Mouse (Mus musculus) midbrain, embryonic 14.5 days (tissue): ENCODE data around the gene Kcnip3. TPM values are rescaled to one million over a fixed set of nuclear protein-coding genes. Genes with fewer than 3 reads are reported as not detected.

Source experiments
- ATAC-seq: fragments of 200-750 bp; cut with Nextera tagmentation; 2 replicates; pipeline ENCODE4 v1.8.0; 2017; ENCODE audit warnings: moderate number of reproducible peaks, moderate library complexity; ENCODE audit not compliant: low FRiP score, low TSS enrichment
- DNase-seq: peaks from one replicate; pipeline ENCODE4 v3.0.0-alpha.2; 2015
- H3K27ac ChIP-seq: fragments of 300-500 bp; sonication (generic); replicated peaks from 2 replicates; pipeline ENCODE4 v1.5.1; 2014; ENCODE audit warnings: mild to moderate bottlenecking, low read depth, low read length, moderate library complexity
- H3K27me3 ChIP-seq: fragments of 300-500 bp; sonication (generic); 2 replicates; pipeline ENCODE4 v1.6.1; 2014; ENCODE audit warnings: low read length, control low read depth, mixed read lengths; ENCODE audit not compliant: control insufficient read depth, insufficient read depth
- H3K36me3 ChIP-seq: fragments of 300-500 bp; sonication (generic); 2 replicates; pipeline ENCODE4 v1.6.1; 2014; ENCODE audit warnings: low read length, control low read depth; ENCODE audit not compliant: control insufficient read depth, insufficient read depth
- H3K4me1 ChIP-seq: fragments of 300-500 bp; sonication (generic); 2 replicates; pipeline ENCODE4 v1.6.1; 2014; ENCODE audit warnings: mild to moderate bottlenecking, antibody characterized with exemption, low read length, control low read depth; ENCODE audit not compliant: control insufficient read depth, insufficient read depth
- H3K4me2 ChIP-seq: fragments of 300-500 bp; sonication (generic); 2 replicates; pipeline ENCODE4 v1.6.1; 2014; ENCODE audit warnings: mild to moderate bottlenecking, low read length, moderate library complexity
- H3K4me3 ChIP-seq: fragments of 300-500 bp; sonication (generic); replicated peaks from 2 replicates; pipeline ENCODE4 v1.5.1; 2014; ENCODE audit warnings: low read depth, low read length
- H3K9ac ChIP-seq: fragments of 300-500 bp; sonication (generic); replicated peaks from 2 replicates; pipeline ENCODE4 v1.6.1; 2014; ENCODE audit warnings: mild to moderate bottlenecking, low read length, moderate library complexity
- H3K9me3 ChIP-seq: fragments of 300-500 bp; sonication (generic); 2 replicates; pipeline ENCODE4 v1.6.1; 2016; ENCODE audit warnings: low read length, control low read depth, mixed read lengths; ENCODE audit not compliant: control insufficient read depth
- WGBS: fragments of 180-500 bp; shearing (Covaris S2); extraction: QIAGEN DNeasy Blood & Tissue Kit; methylation state at CpG from one replicate; pipeline ENCODE4 v1.1.7; 2014; 5-methylcytosine and 5-hydroxymethylcytosine counted together
- polyA plus RNA-seq: library from polyadenylated mRNA; unstranded; fragments of >200 nt; fragmentation: Nextera tagmentation; extraction: Ambion mirVana; gene quantifications from 2 replicates; pipeline ENCODE4 v1.2.1, GENCODE M21; 2014

The Kcnip3 gene
- polyA plus RNA-seq, 1 experiment from 2014 or later, result 13.1 TPM

DNA sequence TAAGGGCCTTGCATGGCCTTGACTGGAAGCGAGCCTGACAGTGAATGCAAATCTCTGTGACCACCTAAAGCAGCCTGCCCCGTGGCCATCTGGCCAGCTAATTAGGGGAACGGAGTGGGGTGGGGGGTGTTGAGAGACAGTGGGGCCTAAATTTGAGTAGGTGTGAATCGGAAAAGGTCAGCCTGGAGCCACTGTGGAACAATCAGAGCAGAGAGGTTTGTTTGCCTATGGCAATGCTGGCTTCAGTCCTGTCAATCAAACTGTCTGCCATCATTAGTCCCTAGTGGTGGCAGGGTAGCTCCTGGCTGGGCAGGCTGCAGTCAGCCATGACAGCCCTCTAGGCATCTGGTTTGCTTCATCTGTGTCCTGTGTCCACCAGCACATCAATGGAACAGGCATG, 10.5 kb downstream of the Kcnip3 start:
- Histone ChIP-seq H3K27me3 (no peaks in the 10 kb centered on the region), H3K4me3 (no peak overlapping the region), H3K9me3 (no peaks in the 10 kb centered on the region), H3K27ac (peak overlapping the region; percentile 55), H3K4me2 (no peak overlapping the region), H3K36me3 (no peaks in the 10 kb centered on the region), H3K9ac (no peak overlapping the region), H3K4me1 (peaks cover 15% of the 10 kb centered on the region)
- 38% methylated on average over 4 of the region's 4 CpGs for WGBS
- ATAC-seq (no peak), DNase-seq (peak; percentile 48)

DNA sequence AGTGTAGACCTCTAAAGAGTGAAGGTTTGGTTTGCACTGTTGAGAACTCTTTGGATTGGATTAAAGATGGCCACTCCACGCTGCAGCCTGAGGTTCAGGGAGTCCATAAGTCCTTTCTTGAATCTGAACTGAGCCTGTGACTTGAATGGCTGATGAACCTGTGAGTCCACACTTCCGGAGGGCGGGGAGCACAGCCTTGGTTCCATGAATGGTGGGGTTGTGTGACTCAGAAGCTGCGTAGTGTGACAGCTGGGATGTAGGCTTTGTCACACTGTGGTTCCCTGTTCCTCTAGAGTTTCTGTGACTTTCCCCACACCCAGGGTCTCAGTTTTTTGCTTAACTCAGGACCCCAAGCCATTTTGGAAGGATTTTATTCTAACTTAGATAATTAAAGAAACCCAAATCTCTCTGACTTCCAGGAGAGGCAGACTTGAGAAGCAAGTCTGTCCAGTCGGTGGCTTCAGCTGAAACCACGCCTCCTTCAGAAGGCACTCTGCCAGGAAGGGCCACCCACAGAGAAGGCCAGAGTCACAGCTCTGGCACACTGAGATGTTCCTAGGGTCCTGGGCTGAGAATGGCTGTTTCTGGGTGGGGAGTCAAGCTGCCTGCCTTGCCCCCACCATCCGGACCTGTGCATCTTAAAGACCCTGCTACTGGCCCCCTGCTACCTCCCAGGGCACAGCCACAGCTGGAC, 13.8 kb downstream of the Kcnip3 start:
- H3K4me1 ChIP-seq, result peaks cover 25% of the 10 kb centered on the region
- WGBS, result 61% methylated on average over 7 of the region's 7 CpGs
- ATAC-seq (no peak), DNase-seq (peak; percentile 29)
- no peaks in the 10 kb centered on the region for H3K36me3 ChIP-seq
- no peaks in the 10 kb centered on the region for H3K27me3 ChIP-seq
- no peak overlapping the region for H3K9ac ChIP-seq
- H3K9me3 ChIP-seq, result no peaks in the 10 kb centered on the region
- H3K27ac ChIP-seq, result no peak overlapping the region
- no peak overlapping the region for H3K4me2 ChIP-seq
- H3K4me3 ChIP-seq, result no peak overlapping the region

DNA sequence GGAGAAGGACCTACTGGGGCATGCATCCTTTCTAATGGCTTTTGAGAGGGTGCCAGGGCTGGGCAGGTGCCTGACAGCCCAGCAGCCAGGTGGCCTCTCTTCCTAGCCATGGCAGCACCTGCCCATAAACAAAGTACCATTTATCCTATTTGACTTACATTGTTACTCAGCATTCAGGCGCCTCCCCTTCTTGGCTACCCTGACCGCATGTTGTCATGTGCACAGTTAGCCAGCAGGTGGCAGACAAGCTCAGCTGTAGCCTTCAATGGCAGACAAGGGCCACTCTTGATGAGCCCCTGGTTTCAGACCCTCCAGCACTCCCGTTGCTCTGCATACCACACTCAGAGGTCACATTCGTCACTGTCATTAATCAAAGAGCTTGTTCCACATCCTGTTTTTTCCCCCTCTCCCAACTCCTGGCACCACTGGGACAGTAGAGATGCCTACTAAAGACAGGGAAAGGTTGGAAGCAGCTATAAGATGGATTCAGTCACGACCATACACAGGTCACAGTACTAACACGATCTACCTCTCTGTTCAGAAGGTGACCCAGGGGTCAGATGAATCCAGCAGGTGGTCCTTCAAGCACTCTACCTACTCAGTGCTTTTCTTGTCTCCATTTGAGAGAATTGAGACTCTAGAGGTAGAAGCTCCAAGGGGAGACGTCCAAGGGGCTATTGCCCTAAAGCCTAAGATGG, 14.7 kb downstream of the Kcnip3 start:
- 41% methylated on average over 7 of the region's 7 CpGs for WGBS
- H3K27ac ChIP-seq, result no peak overlapping the region
- peak; percentile 69; the same call in 1 of the 2 replicates for ATAC-seq

DNA sequence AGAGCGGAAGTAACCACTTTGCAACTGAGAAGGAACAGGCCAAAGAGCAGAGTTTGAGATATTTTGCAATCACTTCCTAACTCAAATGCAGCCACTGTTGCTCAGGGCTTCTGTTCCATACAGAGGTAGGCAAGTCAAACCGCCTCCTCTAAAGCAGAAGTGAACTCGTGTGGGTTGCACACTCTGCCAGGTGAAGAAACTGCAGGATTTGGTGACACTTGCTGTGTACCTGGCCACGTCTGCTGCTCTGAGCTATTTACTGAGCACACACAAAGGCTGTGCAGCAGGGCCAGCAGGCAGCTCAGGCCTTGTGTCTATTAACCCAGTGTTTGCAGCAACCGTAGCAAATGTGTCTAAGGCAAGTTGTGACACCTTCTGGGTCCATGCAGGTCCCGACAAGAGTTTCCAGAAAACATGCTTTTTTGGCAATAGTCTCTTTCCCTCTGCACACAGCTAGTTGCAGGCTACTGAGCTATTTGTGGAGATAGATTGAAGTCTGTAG, 15.7 kb downstream of the Kcnip3 start:
- H3K27me3 ChIP-seq, result no peaks in the 10 kb centered on the region
- ATAC-seq (no peak), DNase-seq (no peak)
- H3K9ac ChIP-seq, result no peak overlapping the region
- 86% methylated on average over 6 of the region's 6 CpGs for WGBS
- H3K4me2 ChIP-seq, result no peak overlapping the region
- peaks cover 16% of the 10 kb centered on the region for H3K4me1 ChIP-seq
- H3K4me3 ChIP-seq, result no peak overlapping the region
- no peak overlapping the region for H3K27ac ChIP-seq
- no peaks in the 10 kb centered on the region for H3K36me3 ChIP-seq
- no peaks in the 10 kb centered on the region for H3K9me3 ChIP-seq

More for the DNA sequence above, 14.7 kb downstream of the Kcnip3 start:
- no peak overlapping the region for H3K4me2 ChIP-seq
- no peak overlapping the region for H3K4me3 ChIP-seq
- H3K27me3 ChIP-seq, result no peaks in the 10 kb centered on the region
- H3K4me1 ChIP-seq, result peaks cover 25% of the 10 kb centered on the region
- H3K9ac ChIP-seq, result no peak overlapping the region
- DNase-seq, result peak; percentile 90
- H3K36me3 ChIP-seq, result no peaks in the 10 kb centered on the region
- no peaks in the 10 kb centered on the region for H3K9me3 ChIP-seq

DNA sequence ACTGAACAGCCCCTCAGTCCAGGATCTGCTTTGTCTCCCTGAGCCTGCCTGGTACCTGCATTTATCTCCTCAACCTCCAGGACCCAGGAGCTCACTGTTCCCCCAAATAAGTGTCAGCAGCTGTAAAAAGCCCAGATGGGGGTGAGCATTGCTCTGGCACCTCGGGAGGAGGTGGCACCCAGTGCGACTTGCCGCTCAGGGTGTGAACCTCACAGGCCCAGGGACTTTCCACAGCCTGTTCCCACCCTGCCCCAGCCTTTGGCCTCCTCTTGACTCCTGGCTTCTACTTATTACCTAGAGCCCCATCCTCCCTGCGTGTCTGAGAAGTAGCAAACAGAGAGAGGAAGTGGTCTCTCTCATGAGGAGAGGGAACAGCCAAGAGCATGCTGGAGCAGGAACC, 16.7 kb downstream of the Kcnip3 start:
- 74% methylated on average over 4 of the region's 4 CpGs for WGBS
- no peaks in the 10 kb centered on the region for H3K27me3 ChIP-seq
- ATAC-seq (no peak), DNase-seq (no peak)
- no peak overlapping the region for H3K4me3 ChIP-seq
- no peaks in the 10 kb centered on the region for H3K9me3 ChIP-seq
- peaks cover 10% of the 10 kb centered on the region for H3K4me1 ChIP-seq
- no peak overlapping the region for H3K9ac ChIP-seq
- H3K36me3 ChIP-seq, result no peaks in the 10 kb centered on the region
- H3K27ac ChIP-seq, result no peak overlapping the region
- H3K4me2 ChIP-seq, result no peak overlapping the region

DNA sequence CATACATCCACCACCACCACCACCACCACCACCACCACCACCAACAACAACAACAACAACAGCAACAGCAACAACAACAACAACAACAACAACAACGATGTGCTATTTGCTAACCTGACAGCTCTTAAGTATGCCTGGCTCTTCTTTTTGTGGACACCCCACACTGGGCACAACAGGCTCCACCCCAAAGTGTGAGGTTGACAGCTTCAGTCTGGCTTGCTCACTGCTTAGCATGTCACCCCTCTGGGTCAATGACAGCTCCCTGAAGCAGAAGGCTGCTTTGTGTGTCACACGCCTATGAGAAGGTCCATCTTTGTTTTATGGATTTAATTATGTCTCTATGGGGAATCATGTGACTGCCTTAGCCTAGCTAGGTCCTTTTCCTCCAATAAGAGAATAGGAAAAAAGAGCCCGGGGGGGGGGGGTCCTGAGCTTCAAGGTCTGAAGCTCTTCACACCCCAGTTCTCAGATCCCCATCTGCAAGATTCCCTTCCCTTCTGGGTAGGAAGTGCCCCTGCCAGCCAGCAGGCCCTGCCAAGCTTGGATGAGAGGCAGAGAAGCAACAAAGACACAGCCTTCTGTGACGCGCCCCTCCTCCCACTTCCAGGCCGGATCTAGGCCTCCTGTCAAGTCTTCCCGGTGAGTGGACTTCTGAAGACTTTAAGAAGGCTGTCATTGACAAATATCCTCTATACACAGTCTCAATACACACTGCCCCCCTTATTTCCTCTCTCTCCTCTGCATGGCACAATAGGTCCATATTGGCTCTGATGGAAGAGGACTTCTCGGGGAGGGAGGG, 17.9 kb downstream of the Kcnip3 start:
- WGBS, result 52% methylated on average over 8 of the region's 8 CpGs
- H3K4me3 ChIP-seq, result no peak overlapping the region
- DNase-seq, result peak; percentile 47
- H3K9me3 ChIP-seq, result no peaks in the 10 kb centered on the region
- no peak overlapping the region for H3K9ac ChIP-seq
- no peaks in the 10 kb centered on the region for H3K27me3 ChIP-seq
- peak overlapping the region; percentile 21; the same call in 1 of the 2 replicates for H3K27ac ChIP-seq
- ATAC-seq, result peak; percentile 54; the same call in 1 of the 2 replicates
- no peak overlapping the region for H3K4me2 ChIP-seq
- no peaks in the 10 kb centered on the region for H3K36me3 ChIP-seq
- H3K4me1 ChIP-seq, result peaks cover 10% of the 10 kb centered on the region

DNA sequence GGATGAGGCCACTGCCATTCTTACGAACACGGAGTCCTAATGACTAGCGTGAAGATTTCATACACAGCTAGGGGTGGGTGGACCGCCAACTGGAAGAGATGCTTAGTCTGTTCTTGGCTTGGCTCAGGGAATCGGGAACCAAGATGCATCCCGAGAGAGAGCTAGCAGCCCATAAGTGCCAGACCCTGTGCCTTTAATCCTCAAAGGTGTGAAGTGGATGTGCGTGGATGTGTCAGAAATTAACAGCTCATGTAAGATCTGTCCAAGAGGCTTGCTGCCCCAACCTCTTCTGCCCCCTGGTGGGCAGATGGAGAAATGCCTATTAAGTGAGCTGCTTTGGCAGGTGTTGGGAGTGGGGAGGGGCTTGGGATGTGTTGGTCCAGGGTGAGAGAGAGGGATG, 20.8 kb downstream of the Kcnip3 start:
- no peaks in the 10 kb centered on the region for H3K27me3 ChIP-seq
- 67% methylated on average over 7 of the region's 7 CpGs for WGBS
- H3K27ac ChIP-seq, result no peak overlapping the region
- H3K9me3 ChIP-seq, result no peaks in the 10 kb centered on the region
- no peak overlapping the region for H3K4me2 ChIP-seq
- no peaks in the 10 kb centered on the region for H3K36me3 ChIP-seq
- peaks cover 10% of the 10 kb centered on the region for H3K4me1 ChIP-seq
- ATAC-seq (no peak), DNase-seq (peak; percentile 46)
- no peak overlapping the region for H3K9ac ChIP-seq
- no peak overlapping the region for H3K4me3 ChIP-seq

DNA sequence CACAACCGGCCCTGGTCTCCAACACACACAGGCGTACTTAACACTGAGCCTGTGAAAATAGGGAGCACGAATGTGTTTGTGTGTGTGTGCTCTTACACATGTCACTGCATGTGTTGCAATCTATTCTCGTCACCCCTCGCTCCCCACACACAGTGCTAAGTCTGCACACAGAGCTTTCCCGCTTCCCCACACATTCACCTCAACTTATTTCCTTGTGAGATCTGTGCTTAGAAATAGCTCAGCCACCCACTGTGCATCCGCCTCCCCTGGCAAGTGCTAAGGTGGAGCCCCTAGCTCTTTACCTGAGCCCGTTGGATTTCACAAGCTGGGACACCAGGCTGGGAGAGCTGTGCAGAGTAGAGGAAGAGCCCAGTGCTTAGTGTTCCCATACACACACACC, 23.1 kb downstream of the Kcnip3 start:
- peaks cover under 1% of the 10 kb centered on the region for H3K4me1 ChIP-seq
- H3K27me3 ChIP-seq, result no peaks in the 10 kb centered on the region
- no peak for DNase-seq
- WGBS, result 84% methylated on average over 8 of the region's 8 CpGs
- no peaks in the 10 kb centered on the region for H3K36me3 ChIP-seq
- H3K4me3 ChIP-seq, result no peak overlapping the region
- ATAC-seq, result no peak
- H3K4me2 ChIP-seq, result no peak overlapping the region
- H3K9ac ChIP-seq, result no peak overlapping the region
- no peaks in the 10 kb centered on the region for H3K9me3 ChIP-seq
- H3K27ac ChIP-seq, result no peak overlapping the region
